Mouse (Mus musculus) liver, postnatal 0 days (tissue): ENCODE data around the gene Mark3.
A peak's percentile ranks its signal among the peaks of the same experiment; 100 is the strongest.

Experiments
- CTCF ChIP-seq: sonication (generic); IDR thresholded peaks from 2 replicates; pipeline ENCODE4 v1.5.1; 2016; ENCODE audit warnings: antibody characterized with exemption, low read depth
- EP300 ChIP-seq: IDR thresholded peaks from 2 replicates; pipeline ENCODE4 v1.6.1; 2016; ENCODE audit warnings: antibody characterized with exemption, low read depth, mild to moderate bottlenecking

DNA sequence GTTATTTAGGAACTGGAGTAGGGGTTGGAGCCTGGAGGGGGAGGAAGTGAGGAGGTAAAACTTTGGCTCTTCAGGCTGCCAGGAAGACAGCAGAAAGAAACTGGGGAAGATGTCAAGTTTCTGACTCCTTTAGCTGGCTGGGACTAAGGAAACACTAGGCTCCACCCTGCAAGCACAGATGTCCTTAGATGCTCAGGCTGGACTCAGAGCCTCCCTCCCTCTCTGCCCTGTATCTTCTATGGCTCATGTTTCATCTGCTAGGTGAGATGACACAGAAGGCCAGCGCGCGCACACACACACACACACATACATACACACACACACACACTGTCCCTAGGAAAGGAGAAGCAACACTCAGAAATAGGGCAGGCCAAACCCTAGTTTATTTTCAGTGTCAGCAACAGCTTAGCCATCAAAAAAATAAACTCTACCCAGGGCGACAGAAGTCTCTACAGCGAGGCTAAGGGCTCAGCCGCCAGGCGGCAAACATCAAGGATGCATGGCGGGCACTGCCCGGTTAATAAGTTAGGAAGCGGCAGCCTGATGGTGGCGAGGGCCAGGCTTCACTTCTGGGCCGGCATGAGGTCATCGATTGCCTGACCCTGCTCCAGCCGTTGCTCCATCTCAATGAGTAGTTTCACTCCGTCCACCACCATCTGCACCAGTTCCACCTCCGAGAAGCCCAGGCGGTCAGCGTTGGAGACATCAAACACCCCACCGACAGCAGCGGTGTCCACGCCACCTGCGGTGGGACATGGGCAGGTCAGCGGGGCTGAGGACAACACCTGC is 94.9 kb downstream of the Mark3 start:
- TF ChIP-seq EP300 (no peak), CTCF (peak; percentile 27)
